Mouse (Mus musculus): ENCODE data around the gene Timm8a2.

DNA sequence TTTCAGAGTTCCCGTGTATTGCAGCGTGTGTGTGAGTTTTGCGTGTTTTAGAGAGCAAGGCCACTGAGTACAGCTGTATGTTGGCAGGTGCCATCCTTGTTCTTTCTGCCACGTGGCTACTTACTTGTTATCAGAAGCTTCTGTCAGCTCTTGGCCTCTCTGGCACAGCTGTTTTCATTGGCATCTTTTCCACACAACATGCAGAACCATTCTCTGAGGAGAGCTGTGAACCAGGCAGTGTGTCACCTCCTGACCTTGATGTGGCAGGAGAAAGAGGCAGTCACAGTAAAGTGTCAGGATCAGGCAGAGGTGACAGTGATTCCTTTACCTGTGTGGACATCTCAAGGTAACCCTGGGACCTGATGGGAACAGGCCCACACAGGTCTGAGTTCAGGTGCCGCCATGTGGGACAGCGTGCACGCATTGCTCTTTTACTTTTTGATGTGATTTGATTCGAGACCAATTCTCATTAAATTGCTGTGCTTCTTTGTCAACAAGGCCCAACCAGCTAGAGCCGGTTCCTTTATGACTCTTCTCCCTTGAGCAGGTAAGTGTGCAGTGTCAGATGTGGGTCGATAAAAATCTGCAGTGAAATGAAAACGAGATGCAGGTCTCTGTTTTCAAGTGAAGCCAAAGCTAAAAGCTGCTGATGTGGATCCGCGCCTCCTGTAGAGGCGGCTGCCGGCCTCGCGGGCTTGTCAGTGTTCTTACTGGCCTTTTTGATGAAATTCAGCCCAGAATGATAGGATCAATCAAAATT, 33.9 kb upstream of the Timm8a2 start:
- TF ChIP-seq CTCF (IDR thresholded peaks at IDR 0.05; ENCODE audit: insufficient read depth, low read depth, low read length) (no peak), POLR2A (IDR thresholded peaks at IDR 0.05; ENCODE audit: insufficient read depth, low read depth, low read length) (no peak)

Measured in olfactory bulb, adult 2 months (tissue).